Mouse (Mus musculus) neutrophil, adult 83 days (primary cell): ENCODE measurements around the gene Cib4. TPM values are rescaled to one million over a fixed set of nuclear protein-coding genes. Genes with fewer than 3 reads are reported as not detected.

Experiments
- total RNA-seq, 2 experiments: library from RNA; stranded (reverse); gene quantifications; one replicate each; pipeline ENCODE4 v1.2.4; 2023

Gene Cib4
- not detected for total RNA-seq

DNA sequence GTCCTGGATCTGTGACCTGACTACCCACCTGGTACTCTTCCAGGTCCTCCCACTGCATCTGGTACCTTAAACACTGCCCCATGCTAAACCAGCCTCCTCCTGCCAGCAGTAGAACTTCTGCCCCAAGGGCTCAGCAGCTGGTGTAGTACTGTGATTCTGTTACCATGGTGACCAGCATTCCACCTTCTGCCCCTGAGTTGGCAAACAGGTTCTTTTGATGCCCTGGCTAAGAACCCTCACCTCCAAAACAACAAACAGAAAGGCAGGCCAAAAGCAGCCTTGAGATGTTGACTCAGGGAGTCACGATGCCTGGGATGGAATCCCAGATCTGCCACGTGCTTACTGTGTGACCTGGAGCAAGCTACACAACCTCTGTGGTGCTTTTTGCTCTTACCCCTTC is at the start of gene Cib4:
Gene Cib4, minus strand, starts transcription at position 139 of the 400 bp plus-strand sequence.

DNA sequence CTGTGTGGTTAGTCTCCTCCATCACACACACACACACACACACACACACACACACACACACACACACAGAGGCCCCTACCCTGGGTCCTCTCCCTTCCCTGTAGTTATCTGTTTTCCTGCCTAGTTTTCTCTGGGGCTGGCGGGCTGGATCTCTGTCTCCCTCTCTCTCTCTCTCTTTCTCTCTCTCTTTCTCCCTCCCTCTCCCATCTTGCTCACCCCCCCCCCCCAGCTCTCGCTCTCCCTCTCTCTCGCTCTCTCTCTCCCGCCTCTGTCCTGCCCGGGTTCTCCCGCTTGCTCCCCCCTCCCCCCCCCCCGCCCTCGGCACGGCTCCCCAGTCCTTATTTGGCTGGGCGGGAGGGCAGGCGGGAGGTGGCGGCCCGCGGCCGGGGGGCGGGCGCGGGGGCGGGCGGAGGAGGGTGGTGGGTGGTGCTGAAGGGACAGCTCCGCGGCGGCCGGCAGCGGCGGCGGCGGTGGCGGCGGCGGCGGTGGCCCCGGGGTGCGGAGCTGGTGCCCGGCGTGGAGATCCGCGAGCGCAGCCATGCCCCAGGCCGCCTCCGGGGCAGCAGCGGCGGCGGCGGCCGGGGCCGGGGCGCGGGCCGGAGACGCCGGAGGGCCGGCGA is 42.2 kb upstream of the Cib4 start, which contains the start of gene Kcnk3:
Gene Kcnk3, plus strand, starts transcription at position 490 of the 620 bp plus-strand sequence.

DNA sequence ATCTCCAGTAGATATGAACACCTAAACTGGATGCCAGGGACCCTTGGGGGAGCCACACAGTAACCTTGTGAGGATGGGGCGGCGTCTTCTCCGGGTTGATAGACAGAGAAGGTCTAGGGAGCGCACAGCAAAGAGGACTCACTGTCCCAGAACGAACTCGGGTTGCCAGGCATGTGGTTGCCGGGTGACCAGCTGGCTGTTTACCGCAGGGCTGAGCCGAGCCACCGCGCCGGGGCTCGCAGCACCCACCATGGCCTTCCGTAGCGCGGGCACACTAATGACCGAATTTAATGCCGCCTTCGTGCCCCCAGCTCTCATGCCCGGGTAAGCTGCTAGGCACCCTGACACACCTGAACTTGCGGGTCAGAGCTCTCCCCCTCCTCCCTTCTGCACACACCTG is 79.8 kb downstream of the Cib4 start, which contains the start of gene 1700001C02Rik:
Gene 1700001C02Rik, plus strand, starts transcription at position 187 of the 400 bp plus-strand sequence.

DNA sequence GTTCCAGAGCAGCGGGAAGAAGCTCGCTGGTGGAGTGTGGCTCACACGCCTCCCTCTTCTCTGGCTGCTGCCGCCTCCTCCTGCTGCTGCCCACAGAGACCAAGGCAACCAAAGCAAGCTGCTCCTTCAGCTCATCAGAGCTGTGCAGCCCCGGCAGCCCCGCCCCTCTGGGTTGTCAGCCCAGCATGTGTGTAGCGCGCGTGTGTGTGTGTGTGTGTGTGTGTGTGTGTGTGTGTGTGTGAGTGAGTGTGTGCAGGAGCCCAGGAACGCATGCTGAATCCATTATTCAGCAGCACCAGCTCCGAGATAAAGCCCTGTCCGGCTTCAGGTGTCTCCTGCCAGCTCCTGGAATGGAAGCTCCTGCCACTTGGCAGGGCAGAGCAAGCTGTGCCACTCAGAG is 83.8 kb downstream of the Cib4 start, which contains the start of gene Otof:
Gene Otof, minus strand, starts transcription at position 112 of the 400 bp plus-strand sequence.

Other genes starting within 250 kb of the Cib4 start
- under 1 TPM; 0.42 to 0.55 TPM for gene Otof, start 83.9 kb downstream of the Cib4 start, total RNA-seq
- gene 1700001C02Rik, start 79.8 kb downstream of the Cib4 start, total RNA-seq = not detected
- not detected for gene Kcnk3, start 42.3 kb upstream of the Cib4 start, total RNA-seq
- 10 to 100 TPM; 35.6 to 42.5 TPM for gene Slc35f6, start 102.1 kb upstream of the Cib4 start, total RNA-seq
- gene Cenpa, start 120.9 kb upstream of the Cib4 start, total RNA-seq = 100 to 1,000 TPM; 137 to 138 TPM
- not detected for gene Dpysl5, start 165.7 kb upstream of the Cib4 start, total RNA-seq